Mouse (Mus musculus): ENCODE measurements at regions not wholly inside any gene's neighbourhood (a gene's known extent, or its start where the extent isn't known, plus 50 kb on each side); places are given as distances from the start of the nearest gene placed in this dataset.

- Histone ChIP-seq H3K4me1 (replicated peaks) (no peaks in the 10 kb centered on the region), H3K27me3 (no peaks in the 10 kb centered on the region), H3K4me2 (no peak overlapping the region), H3K36me3 (replicated peaks) (no peaks in the 10 kb centered on the region), H3K4me3 (replicated peaks) (no peak overlapping the region), H3K27ac (replicated peaks) (no peak overlapping the region), H3K9ac (no peak overlapping the region), H3K9me3 (replicated peaks) (no peaks in the 10 kb centered on the region)
- WGBS (ENCODE audit: insufficient replicate concordance), result 45% methylated on average over 6 of the region's 6 CpGs
- ATAC-seq (ENCODE audit: insufficient read depth), result peak; percentile 28; the same call in 1 of the 2 replicates
Observed at GRCm38 (mm10) chr19:52878812-52879502, 161.1 kb downstream of the Xpnpep1 start.

GRCm38 (mm10) chr19:52866635-52867034, 173.4 kb downstream of the Xpnpep1 start:
- 64% methylated on average over 1 of the region's 1 CpGs for WGBS (ENCODE audit: insufficient replicate concordance)
- H3K9me3 ChIP-seq (replicated peaks), result no peaks in the 10 kb centered on the region
- no peaks in the 10 kb centered on the region for H3K36me3 ChIP-seq (replicated peaks)
- H3K27me3 ChIP-seq, result no peaks in the 10 kb centered on the region
- no peaks in the 10 kb centered on the region for H3K4me1 ChIP-seq (replicated peaks)
- H3K9ac ChIP-seq, result no peak overlapping the region
- no peak overlapping the region for H3K27ac ChIP-seq (replicated peaks)
- no peak overlapping the region for H3K4me2 ChIP-seq
- no peak overlapping the region for H3K4me3 ChIP-seq (replicated peaks)
- no peak for ATAC-seq (ENCODE audit: insufficient read depth)

GRCm38 (mm10) chr19:52861576-52861975, 178.4 kb downstream of the Xpnpep1 start:
- H3K4me2 ChIP-seq, result no peak overlapping the region
- 63% methylated on average over 9 of the region's 9 CpGs for WGBS (ENCODE audit: insufficient replicate concordance)
- no peak overlapping the region for H3K4me3 ChIP-seq (replicated peaks)
- H3K9ac ChIP-seq, result no peak overlapping the region
- no peak for ATAC-seq (ENCODE audit: insufficient read depth)
- H3K36me3 ChIP-seq (replicated peaks), result no peaks in the 10 kb centered on the region
- H3K4me1 ChIP-seq (replicated peaks), result no peaks in the 10 kb centered on the region
- no peak overlapping the region for H3K27ac ChIP-seq (replicated peaks)
- H3K9me3 ChIP-seq (replicated peaks), result no peaks in the 10 kb centered on the region
- no peaks in the 10 kb centered on the region for H3K27me3 ChIP-seq

DNA sequence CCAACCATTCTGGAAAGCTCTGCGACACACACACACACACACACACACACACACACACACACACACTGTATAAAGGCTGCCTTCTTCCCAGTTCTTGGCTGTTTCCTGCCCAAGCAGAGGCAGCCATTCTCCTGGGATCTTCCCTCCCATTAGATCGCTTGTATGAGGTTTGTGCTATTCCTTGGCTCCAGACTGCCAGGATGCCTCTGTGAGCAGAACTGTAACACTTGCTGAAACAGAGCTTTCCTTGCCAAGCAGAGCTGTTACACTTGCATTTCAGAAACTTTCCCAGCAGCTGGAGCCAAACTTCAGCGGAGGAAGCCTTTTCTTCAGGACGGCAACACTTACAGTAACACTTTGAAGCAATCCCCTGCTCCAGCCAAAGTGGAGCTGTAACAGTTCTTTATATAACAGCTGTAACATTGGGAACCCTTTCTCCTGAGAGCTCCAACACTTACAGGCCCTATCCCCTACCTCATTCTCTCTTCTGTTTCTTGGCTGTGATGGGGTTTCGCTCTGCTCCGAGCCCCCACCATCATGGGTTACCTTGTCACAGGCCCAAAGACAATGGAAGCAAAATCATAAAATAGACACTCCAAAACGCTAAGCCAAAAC, 185.8 kb downstream of the Xpnpep1 start:
- Histone ChIP-seq H3K27ac (replicated peaks) (no peak overlapping the region), H3K4me1 (replicated peaks) (no peaks in the 10 kb centered on the region), H3K9ac (no peak overlapping the region), H3K36me3 (replicated peaks) (no peaks in the 10 kb centered on the region), H3K4me3 (replicated peaks) (no peak overlapping the region), H3K4me2 (no peak overlapping the region), H3K9me3 (replicated peaks) (no peaks in the 10 kb centered on the region), H3K27me3 (no peaks in the 10 kb centered on the region)
- WGBS (ENCODE audit: insufficient replicate concordance), result 61% methylated on average over 7 of the region's 7 CpGs
- ATAC-seq (ENCODE audit: insufficient read depth), result no peak

DNA sequence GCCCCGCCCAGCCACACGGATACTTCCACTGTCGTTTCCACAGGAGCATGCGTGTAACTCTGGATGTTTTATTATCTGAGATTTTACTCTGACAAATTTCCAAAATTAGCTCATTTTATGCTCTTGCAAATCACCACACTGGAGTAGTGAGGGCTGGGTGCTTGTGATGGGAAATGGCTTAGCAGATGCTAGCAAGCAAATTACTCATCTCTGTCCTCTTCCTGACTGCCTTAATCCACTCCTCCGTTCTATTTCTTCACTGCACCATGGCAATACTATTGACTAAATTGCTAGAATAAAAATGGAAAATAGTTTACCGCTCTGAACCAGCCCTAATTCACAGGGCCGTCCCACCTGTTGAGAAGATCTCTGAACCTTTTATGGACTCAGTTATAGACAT, 223.8 kb downstream of the Xpnpep1 start:
- Histone ChIP-seq H3K4me3 (replicated peaks) (no peak overlapping the region), H3K9me3 (replicated peaks) (no peaks in the 10 kb centered on the region), H3K36me3 (replicated peaks) (no peaks in the 10 kb centered on the region), H3K27me3 (no peaks in the 10 kb centered on the region), H3K4me1 (replicated peaks) (no peaks in the 10 kb centered on the region), H3K4me2 (no peak overlapping the region), H3K9ac (no peak overlapping the region), H3K27ac (replicated peaks) (no peak overlapping the region)
- ATAC-seq (ENCODE audit: insufficient read depth), result no peak
- WGBS (ENCODE audit: insufficient replicate concordance), result 77% methylated on average over 7 of the region's 7 CpGs

DNA sequence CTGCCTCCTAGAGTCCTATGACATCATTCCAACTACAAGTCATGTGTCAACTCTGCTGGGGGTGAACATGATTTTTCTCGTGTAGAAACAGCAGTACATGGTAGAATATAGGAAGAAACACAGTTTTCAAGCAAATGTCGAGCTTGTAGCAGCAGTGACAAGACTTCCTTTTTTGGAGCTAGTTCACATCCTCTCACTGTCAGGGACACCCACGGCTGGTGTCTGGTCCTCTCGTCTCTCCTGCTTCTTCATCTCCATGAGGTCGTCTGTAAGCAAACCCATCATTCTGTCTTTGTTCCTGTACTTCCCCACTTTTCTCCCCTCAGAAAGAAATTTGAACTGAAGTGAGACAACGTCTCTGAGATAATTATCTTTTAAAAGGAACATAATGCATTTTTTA, 228.0 kb downstream of the Xpnpep1 start:
- Histone ChIP-seq H3K4me1 (replicated peaks) (no peaks in the 10 kb centered on the region), H3K27ac (replicated peaks) (no peak overlapping the region), H3K4me3 (replicated peaks) (no peak overlapping the region), H3K36me3 (replicated peaks) (no peaks in the 10 kb centered on the region), H3K9me3 (replicated peaks) (no peaks in the 10 kb centered on the region), H3K4me2 (no peak overlapping the region), H3K27me3 (no peaks in the 10 kb centered on the region), H3K9ac (no peak overlapping the region)
- ATAC-seq (ENCODE audit: insufficient read depth), result no peak
- 29% methylated on average over 6 of the region's 6 CpGs for WGBS (ENCODE audit: insufficient replicate concordance)

DNA sequence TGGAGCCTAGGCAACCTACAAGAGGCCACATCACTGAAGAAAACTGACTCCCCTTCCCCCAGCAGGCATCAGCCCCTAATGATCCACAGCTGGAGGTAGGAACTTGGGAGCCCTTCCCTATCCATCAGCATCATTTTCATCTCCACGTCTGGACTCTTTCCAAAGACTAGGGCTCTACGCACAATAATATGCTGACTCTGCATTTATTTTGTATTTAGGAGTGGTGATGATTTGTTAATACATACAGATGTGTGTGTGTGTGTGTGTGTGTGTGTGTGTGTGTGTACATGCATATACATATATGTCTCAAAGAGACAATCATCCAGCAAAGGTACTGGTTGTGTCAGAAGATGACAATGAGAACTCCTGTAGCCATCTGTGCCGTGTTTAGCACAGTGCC, 251.2 kb downstream of the Xpnpep1 start:
- Histone ChIP-seq H3K4me1 (replicated peaks) (no peaks in the 10 kb centered on the region), H3K27ac (replicated peaks) (no peak overlapping the region), H3K9ac (no peak overlapping the region), H3K27me3 (no peaks in the 10 kb centered on the region), H3K4me3 (replicated peaks) (no peak overlapping the region), H3K9me3 (replicated peaks) (no peaks in the 10 kb centered on the region), H3K36me3 (replicated peaks) (no peaks in the 10 kb centered on the region), H3K4me2 (no peak overlapping the region)
- 73% methylated on average over 3 of the region's 3 CpGs for WGBS (ENCODE audit: insufficient replicate concordance)
- no peak for ATAC-seq (ENCODE audit: insufficient read depth)

- no peak overlapping the region for H3K4me3 ChIP-seq (replicated peaks)
- H3K27ac ChIP-seq (replicated peaks), result no peak overlapping the region
- H3K9ac ChIP-seq, result no peak overlapping the region
- 63% methylated on average over 4 of the region's 4 CpGs for WGBS (ENCODE audit: insufficient replicate concordance)
- H3K27me3 ChIP-seq, result no peaks in the 10 kb centered on the region
- H3K9me3 ChIP-seq (replicated peaks), result 0 out of 2 replicates have a peak, but pooled peaks cover under 1% of the 10 kb centered on the region
- no peaks in the 10 kb centered on the region for H3K36me3 ChIP-seq (replicated peaks)
- no peak overlapping the region for H3K4me2 ChIP-seq
- no peak for ATAC-seq (ENCODE audit: insufficient read depth)
- no peaks in the 10 kb centered on the region for H3K4me1 ChIP-seq (replicated peaks)
Observed at GRCm38 (mm10) chr19:52768761-52769388, 271.1 kb downstream of the Xpnpep1 start.

GRCm38 (mm10) chr19:52768117-52768516, 271.9 kb downstream of the Xpnpep1 start:
- ATAC-seq (ENCODE audit: insufficient read depth), result no peak
- Histone ChIP-seq H3K9ac (no peak overlapping the region), H3K9me3 (replicated peaks) (no peaks in the 10 kb centered on the region), H3K36me3 (replicated peaks) (no peaks in the 10 kb centered on the region), H3K4me2 (no peak overlapping the region), H3K27me3 (no peaks in the 10 kb centered on the region), H3K4me3 (replicated peaks) (no peak overlapping the region), H3K4me1 (replicated peaks) (no peaks in the 10 kb centered on the region), H3K27ac (replicated peaks) (no peak overlapping the region)
- WGBS (ENCODE audit: insufficient replicate concordance), result 60% methylated on average over 5 of the region's 5 CpGs

- no peak for ATAC-seq (ENCODE audit: insufficient read depth)
- H3K36me3 ChIP-seq (replicated peaks), result no peaks in the 10 kb centered on the region
- 66% methylated on average over 9 of the region's 9 CpGs for WGBS (ENCODE audit: insufficient replicate concordance)
Observed at GRCm38 (mm10) chr19:52738946-52739345, 301.1 kb downstream of the Xpnpep1 start.

GRCm38 (mm10) chr19:52721776-52722175, 318.2 kb downstream of the Xpnpep1 start:
- Histone ChIP-seq H3K9ac (no peak overlapping the region), H3K27ac (replicated peaks) (no peak overlapping the region), H3K27me3 (no peaks in the 10 kb centered on the region), H3K4me3 (replicated peaks) (no peak overlapping the region), H3K36me3 (replicated peaks) (no peaks in the 10 kb centered on the region), H3K9me3 (replicated peaks) (no peaks in the 10 kb centered on the region), H3K4me1 (replicated peaks) (no peaks in the 10 kb centered on the region), H3K4me2 (no peak overlapping the region)
- WGBS (ENCODE audit: insufficient replicate concordance), result 9% methylated on average over 1 of the region's 1 CpGs
- no peak for ATAC-seq (ENCODE audit: insufficient read depth)

More at GRCm38 (mm10) chr19:52738946-52739345, 301.1 kb downstream of the Xpnpep1 start:
- Histone ChIP-seq H3K9me3 (replicated peaks) (no peaks in the 10 kb centered on the region), H3K9ac (no peak overlapping the region), H3K4me2 (no peak overlapping the region), H3K27me3 (no peaks in the 10 kb centered on the region), H3K4me1 (replicated peaks) (no peaks in the 10 kb centered on the region), H3K4me3 (replicated peaks) (no peak overlapping the region), H3K27ac (replicated peaks) (no peak overlapping the region)

Data from liver, embryonic 15.5 days (tissue).